Mouse (Mus musculus) neural tube, embryonic 13.5 days (tissue): ENCODE results near the gene Itga9. TPM values are rescaled to one million over a fixed set of nuclear protein-coding genes. Genes with fewer than 3 reads are reported as not detected.

Experiments
- ATAC-seq: fragments of 200-750 bp; cut with Nextera tagmentation; 2 replicates; pipeline ENCODE4 v1.8.0; 2017; ENCODE audit warnings: low read depth, mild to moderate bottlenecking, moderate TSS enrichment, moderate library complexity
- H3K27ac ChIP-seq: fragments of 300-500 bp; sonication (generic); replicated peaks from 2 replicates; pipeline ENCODE4 v1.5.1; 2015; ENCODE audit warnings: moderate library complexity, mild to moderate bottlenecking, inconsistent platforms
- H3K27me3 ChIP-seq: fragments of 300-500 bp; sonication (generic); 2 replicates; pipeline ENCODE4 v1.6.1; 2015; ENCODE audit warnings: mild to moderate bottlenecking, inconsistent platforms
- H3K36me3 ChIP-seq: fragments of 300-500 bp; sonication (generic); 2 replicates; pipeline ENCODE4 v1.6.1; 2015; ENCODE audit warnings: mild to moderate bottlenecking, inconsistent platforms
- H3K4me1 ChIP-seq: fragments of 300-500 bp; sonication (generic); replicated peaks from 2 replicates; pipeline ENCODE4 v1.6.1; 2015; ENCODE audit warnings: inconsistent platforms
- H3K4me2 ChIP-seq: fragments of 300-500 bp; sonication (generic); 2 replicates; pipeline ENCODE4 v1.6.1; 2015; ENCODE audit warnings: inconsistent platforms, mild to moderate bottlenecking, moderate library complexity
- H3K4me3 ChIP-seq: fragments of 300-500 bp; sonication (generic); 2 replicates; pipeline ENCODE4 v1.5.1; 2015; ENCODE audit warnings: mild to moderate bottlenecking, inconsistent platforms
- H3K9ac ChIP-seq: fragments of 300-500 bp; sonication (generic); 2 replicates; pipeline ENCODE4 v1.6.1; 2015; ENCODE audit warnings: moderate library complexity, mild to moderate bottlenecking, inconsistent platforms
- H3K9me3 ChIP-seq: fragments of 300-500 bp; sonication (generic); 2 replicates; pipeline ENCODE4 v1.6.1; 2016; ENCODE audit warnings: inconsistent platforms
- WGBS: fragments of 180-500 bp; shearing (Covaris S2); methylation state at CpG from one replicate; pipeline ENCODE4 v1.1.7; 2015; 5-methylcytosine and 5-hydroxymethylcytosine counted together
- polyA plus RNA-seq: library from polyadenylated mRNA; unstranded; fragments of >200 nt; fragmentation: Nextera tagmentation; extraction: Ambion mirVana; gene quantifications from 2 replicates; pipeline ENCODE4 v1.2.1, GENCODE M21; 2015

Itga9 gene
- polyA plus RNA-seq, 1 experiment from 2014 or later, result 3.5 TPM

DNA sequence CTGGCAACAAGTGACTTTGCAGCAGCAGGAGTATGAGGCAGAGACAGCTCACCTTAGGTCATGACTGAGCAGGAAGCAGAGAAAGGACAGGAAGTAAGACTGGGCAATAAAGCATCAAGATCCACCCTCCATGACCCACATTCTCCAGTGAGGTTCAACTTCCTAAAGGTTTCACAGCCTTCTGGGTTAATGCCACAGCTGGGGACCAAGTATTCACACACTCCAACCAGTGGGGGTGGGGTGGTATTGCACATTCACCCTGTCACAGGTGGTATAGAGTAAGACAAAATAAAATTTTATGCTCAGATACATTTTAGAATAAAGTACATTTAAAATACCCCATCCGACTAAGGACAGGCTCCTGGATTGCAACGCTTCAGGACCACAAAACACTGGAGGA, 112.0 kb downstream of the Itga9 start:
- Histone ChIP-seq H3K4me2 (no peak overlapping the region), H3K4me1 (no peaks in the 10 kb centered on the region), H3K4me3 (no peak overlapping the region), H3K27ac (no peak overlapping the region), H3K9me3 (no peaks in the 10 kb centered on the region), H3K27me3 (no peaks in the 10 kb centered on the region), H3K36me3 (no peaks in the 10 kb centered on the region), H3K9ac (no peak overlapping the region)
- no peak for ATAC-seq
- 87% methylated on average over 2 of the region's 2 CpGs for WGBS

DNA sequence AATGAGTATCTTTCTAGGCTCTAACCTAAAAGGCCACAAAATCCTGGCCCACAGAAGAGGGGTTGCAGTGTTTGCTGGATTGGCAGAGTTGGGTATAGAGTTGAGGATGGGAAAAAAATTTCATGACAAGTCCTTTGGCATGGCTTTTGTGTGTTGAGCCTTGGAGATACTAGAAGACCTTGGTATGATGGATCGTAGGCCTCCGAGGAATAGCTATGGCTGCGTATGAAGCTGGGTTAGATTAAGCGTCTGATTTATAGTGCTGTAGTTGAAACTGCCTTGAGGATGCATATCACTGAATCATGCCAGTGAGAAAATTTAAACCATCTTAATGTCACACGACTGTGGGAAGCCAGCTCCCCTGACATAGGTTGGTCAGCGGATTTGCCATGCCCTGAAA, 114.6 kb downstream of the Itga9 start:
- H3K27ac ChIP-seq, result no peak overlapping the region
- no peaks in the 10 kb centered on the region for H3K9me3 ChIP-seq
- no peaks in the 10 kb centered on the region for H3K27me3 ChIP-seq
- no peak overlapping the region for H3K4me2 ChIP-seq
- no peak overlapping the region for H3K4me3 ChIP-seq
- no peak for ATAC-seq
- no peaks in the 10 kb centered on the region for H3K4me1 ChIP-seq
- WGBS, result 91% methylated on average over 6 of the region's 6 CpGs
- no peak overlapping the region for H3K9ac ChIP-seq
- no peaks in the 10 kb centered on the region for H3K36me3 ChIP-seq

DNA sequence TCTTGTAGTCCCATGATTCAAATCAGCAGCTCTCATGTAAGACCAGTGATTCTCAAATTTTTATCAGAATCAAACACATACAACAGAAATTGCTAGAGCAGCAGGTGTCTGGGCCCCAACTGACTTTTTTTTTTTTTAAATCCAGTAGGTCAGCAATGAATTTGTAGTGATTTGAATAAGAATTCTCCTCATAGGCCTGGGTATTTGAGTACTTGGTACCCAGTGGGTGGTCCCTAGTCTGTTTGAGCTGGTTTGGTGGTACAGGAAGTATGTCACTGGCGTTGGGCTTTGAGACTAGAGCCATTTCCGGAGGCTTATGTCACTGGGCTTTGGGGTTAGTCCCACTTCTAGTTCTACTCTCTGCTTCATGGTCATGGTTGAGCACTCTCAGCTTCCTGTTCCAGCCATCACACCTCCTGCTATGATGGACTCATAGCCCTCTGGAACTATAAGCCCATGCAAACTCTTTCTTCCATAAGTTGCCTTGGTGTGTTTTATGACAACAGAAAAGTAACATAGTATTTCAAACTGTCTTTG, 116.4 kb downstream of the Itga9 start:
- no peaks in the 10 kb centered on the region for H3K27me3 ChIP-seq
- no peaks in the 10 kb centered on the region for H3K9me3 ChIP-seq
- no peak overlapping the region for H3K27ac ChIP-seq
- H3K4me1 ChIP-seq, result no peaks in the 10 kb centered on the region
- no peak overlapping the region for H3K9ac ChIP-seq
- 94% methylated on average over 2 of the region's 2 CpGs for WGBS
- ATAC-seq, result no peak
- no peak overlapping the region for H3K4me3 ChIP-seq
- H3K4me2 ChIP-seq, result no peak overlapping the region
- no peaks in the 10 kb centered on the region for H3K36me3 ChIP-seq

DNA sequence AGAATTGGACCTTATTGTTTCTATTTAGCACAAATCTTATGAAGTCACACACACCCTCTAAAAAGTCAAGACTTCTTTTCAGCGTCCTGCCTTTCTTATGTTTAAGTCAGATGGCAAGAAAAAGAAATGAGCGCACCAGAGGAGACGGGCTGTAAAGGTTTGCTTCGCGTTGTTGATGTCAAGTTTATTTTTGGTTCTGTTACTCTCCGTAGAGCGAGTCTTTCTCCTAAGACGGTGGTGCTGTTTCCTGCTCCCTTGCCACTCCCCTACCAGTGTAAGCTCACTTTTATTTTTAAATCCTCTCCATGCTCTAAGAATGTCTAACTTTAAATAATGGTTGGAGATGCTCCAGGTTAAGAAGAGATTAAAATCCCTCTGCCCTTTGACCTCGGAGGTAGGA, 118.6 kb downstream of the Itga9 start:
- Histone ChIP-seq H3K4me2 (no peak overlapping the region), H3K9ac (no peak overlapping the region), H3K27ac (no peak overlapping the region), H3K4me3 (no peak overlapping the region), H3K4me1 (no peaks in the 10 kb centered on the region), H3K9me3 (no peaks in the 10 kb centered on the region), H3K36me3 (no peaks in the 10 kb centered on the region), H3K27me3 (no peaks in the 10 kb centered on the region)
- 83% methylated on average over 9 of the region's 9 CpGs for WGBS
- ATAC-seq, result no peak

- Histone ChIP-seq H3K9ac (no peak overlapping the region), H3K36me3 (no peaks in the 10 kb centered on the region), H3K4me1 (peaks cover 8% of the 10 kb centered on the region; the same call in 1 of the 2 replicates), H3K4me3 (no peak overlapping the region), H3K27ac (no peak overlapping the region), H3K9me3 (no peaks in the 10 kb centered on the region), H3K27me3 (no peaks in the 10 kb centered on the region), H3K4me2 (no peak overlapping the region)
- ATAC-seq, result no peak
- WGBS, result 95% methylated on average over 4 of the region's 4 CpGs
Measured at GRCm38 (mm10) chr9:118726550-118726949, 120.1 kb downstream of the Itga9 start.

DNA sequence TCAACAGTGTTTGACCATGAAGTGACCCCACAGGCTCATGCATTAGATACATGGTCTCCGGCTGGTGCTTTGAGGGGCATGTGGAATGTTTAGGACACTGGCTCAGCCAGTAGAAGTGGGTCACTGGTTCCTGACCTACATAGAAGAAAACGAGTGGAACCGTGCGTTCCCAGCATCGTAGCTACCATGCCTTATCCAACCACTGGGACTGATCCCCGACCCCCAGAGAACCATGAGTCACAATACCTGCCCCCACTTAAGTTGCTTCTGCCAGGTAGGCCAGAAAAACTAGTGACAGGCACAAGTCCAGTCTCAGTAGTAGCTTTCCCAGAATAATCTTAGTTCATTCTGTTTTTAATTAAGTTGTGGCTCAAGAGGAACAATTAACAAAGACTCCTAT, 121.8 kb downstream of the Itga9 start:
- Histone ChIP-seq H3K4me2 (no peak overlapping the region), H3K4me3 (no peak overlapping the region), H3K9ac (no peak overlapping the region), H3K27me3 (no peaks in the 10 kb centered on the region), H3K9me3 (no peaks in the 10 kb centered on the region), H3K4me1 (peaks cover 8% of the 10 kb centered on the region; the same call in 1 of the 2 replicates), H3K36me3 (no peaks in the 10 kb centered on the region), H3K27ac (no peak overlapping the region)
- 82% methylated on average over 6 of the region's 6 CpGs for WGBS
- ATAC-seq, result no peak

DNA sequence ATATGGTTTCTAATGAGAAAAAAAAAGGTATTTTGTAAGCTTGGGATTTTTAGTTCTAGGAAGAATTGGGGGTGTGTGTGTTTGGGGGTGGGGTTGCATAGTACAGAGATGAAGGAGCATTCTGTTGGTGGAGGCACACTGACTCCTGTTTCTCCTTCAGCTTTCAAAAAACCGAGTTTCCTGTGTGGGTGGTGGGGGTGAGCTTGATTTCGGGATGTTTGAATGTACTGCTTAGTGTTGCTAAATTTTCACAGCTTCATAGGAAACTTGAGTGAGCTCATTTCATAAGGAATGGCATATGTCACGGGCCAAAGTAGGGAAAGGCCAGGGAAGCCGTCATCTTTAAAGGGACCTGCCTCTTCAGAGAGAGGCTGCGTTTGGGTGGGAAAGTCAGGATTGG, 122.5 kb downstream of the Itga9 start:
- Histone ChIP-seq H3K9ac (no peak overlapping the region), H3K4me1 (peaks cover 8% of the 10 kb centered on the region; the same call in 1 of the 2 replicates), H3K9me3 (no peaks in the 10 kb centered on the region), H3K27me3 (no peaks in the 10 kb centered on the region), H3K36me3 (no peaks in the 10 kb centered on the region), H3K4me2 (no peak overlapping the region), H3K27ac (no peak overlapping the region), H3K4me3 (no peak overlapping the region)
- WGBS, result 77% methylated on average over 5 of the region's 5 CpGs
- no peak for ATAC-seq

- Histone ChIP-seq H3K27me3 (no peaks in the 10 kb centered on the region), H3K4me2 (no peak overlapping the region), H3K4me3 (no peak overlapping the region), H3K4me1 (peaks cover 8% of the 10 kb centered on the region; the same call in 1 of the 2 replicates), H3K27ac (no peak overlapping the region), H3K36me3 (no peaks in the 10 kb centered on the region), H3K9me3 (no peaks in the 10 kb centered on the region), H3K9ac (no peak overlapping the region)
- 74% methylated on average over 8 of the region's 8 CpGs for WGBS
- no peak for ATAC-seq
Measured at GRCm38 (mm10) chr9:118730172-118730571, 123.7 kb downstream of the Itga9 start.

GRCm38 (mm10) chr9:118730871-118731390, 124.4 kb downstream of the Itga9 start:
- no peak overlapping the region for H3K4me3 ChIP-seq
- no peak overlapping the region for H3K9ac ChIP-seq
- no peaks in the 10 kb centered on the region for H3K9me3 ChIP-seq
- H3K36me3 ChIP-seq, result no peaks in the 10 kb centered on the region
- no peak overlapping the region for H3K27ac ChIP-seq
- WGBS, result 54% methylated on average over 5 of the region's 5 CpGs
- no peak for ATAC-seq
- no peaks in the 10 kb centered on the region for H3K27me3 ChIP-seq
- H3K4me2 ChIP-seq, result no peak overlapping the region
- peaks cover 8% of the 10 kb centered on the region; the same call in 1 of the 2 replicates for H3K4me1 ChIP-seq

DNA sequence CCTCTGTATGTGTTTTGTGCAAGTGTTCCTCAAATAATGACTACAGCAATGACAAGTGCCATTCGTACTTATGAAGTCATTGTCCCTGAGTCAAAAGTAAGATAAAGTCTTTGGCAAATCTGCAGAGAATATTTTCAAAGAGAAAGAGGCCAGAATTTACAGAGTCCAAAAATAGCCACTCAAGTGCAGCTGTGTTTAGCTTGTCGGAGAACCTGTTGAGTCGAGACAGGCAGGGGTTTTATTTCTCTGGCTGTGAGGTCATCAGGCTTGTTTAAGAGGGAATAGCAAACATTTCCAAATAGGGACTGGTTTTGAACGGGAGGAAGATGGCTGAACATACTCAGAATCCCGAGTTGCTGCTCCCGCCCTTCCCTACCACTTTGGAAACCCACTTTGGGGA, 125.2 kb downstream of the Itga9 start:
- Histone ChIP-seq H3K9me3 (no peaks in the 10 kb centered on the region), H3K27me3 (no peaks in the 10 kb centered on the region), H3K4me3 (no peak overlapping the region), H3K4me1 (peaks cover 8% of the 10 kb centered on the region; the same call in 1 of the 2 replicates), H3K27ac (no peak overlapping the region), H3K36me3 (no peaks in the 10 kb centered on the region), H3K9ac (no peak overlapping the region), H3K4me2 (no peak overlapping the region)
- 77% methylated on average over 6 of the region's 6 CpGs for WGBS
- ATAC-seq, result no peak

DNA sequence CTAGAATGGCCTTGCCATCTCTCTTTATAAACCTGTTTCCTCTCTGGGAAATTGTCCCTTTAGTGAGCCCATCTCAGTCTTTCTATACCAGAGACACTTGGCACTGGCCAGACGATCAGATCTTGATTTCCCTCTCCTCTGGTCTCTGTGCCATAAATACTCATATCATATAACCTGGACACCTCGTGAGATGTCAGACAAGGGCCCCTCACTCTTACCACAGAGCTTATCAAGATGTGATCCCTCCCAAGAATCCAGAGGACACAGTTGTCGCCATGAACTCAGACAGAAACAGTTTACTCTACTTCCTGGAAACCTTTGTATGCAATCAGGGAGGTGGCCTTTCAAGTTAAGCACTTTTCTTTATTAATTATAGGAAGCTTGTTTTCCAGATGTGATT, 127.1 kb downstream of the Itga9 start:
- H3K9ac ChIP-seq, result no peak overlapping the region
- 78% methylated on average over 3 of the region's 3 CpGs for WGBS
- H3K27me3 ChIP-seq, result no peaks in the 10 kb centered on the region
- no peak overlapping the region for H3K27ac ChIP-seq
- H3K36me3 ChIP-seq, result no peaks in the 10 kb centered on the region
- H3K4me3 ChIP-seq, result no peak overlapping the region
- H3K9me3 ChIP-seq, result no peaks in the 10 kb centered on the region
- no peak overlapping the region for H3K4me2 ChIP-seq
- no peak for ATAC-seq
- peaks cover 8% of the 10 kb centered on the region; the same call in 1 of the 2 replicates for H3K4me1 ChIP-seq

DNA sequence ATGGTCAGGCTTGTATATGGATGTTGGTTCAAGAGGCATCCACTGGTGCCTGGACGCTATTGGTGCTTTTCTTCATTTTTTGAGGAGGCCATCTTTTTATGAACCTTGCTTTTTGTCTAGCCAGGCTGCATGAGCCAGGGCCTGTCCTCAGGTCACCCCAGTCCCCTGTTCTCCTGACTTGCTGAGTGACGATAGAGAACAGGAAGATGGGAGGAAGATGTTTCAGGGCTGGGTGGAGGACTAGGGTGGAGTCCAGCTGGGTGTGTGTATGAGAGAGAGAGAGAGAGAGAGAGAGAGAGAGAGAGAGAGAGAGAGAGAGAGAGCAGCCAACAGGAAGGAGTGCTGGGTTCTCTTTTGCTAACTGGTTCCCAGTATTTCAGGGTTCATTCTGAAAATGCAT, 130.6 kb downstream of the Itga9 start:
- Histone ChIP-seq H3K9ac (no peak overlapping the region), H3K36me3 (no peaks in the 10 kb centered on the region), H3K4me1 (no peaks in the 10 kb centered on the region; the same call in 1 of the 2 replicates), H3K4me3 (no peak overlapping the region), H3K9me3 (no peaks in the 10 kb centered on the region), H3K4me2 (no peak overlapping the region), H3K27ac (no peak overlapping the region), H3K27me3 (no peaks in the 10 kb centered on the region)
- 96% methylated on average over 2 of the region's 2 CpGs for WGBS
- ATAC-seq, result no peak

DNA sequence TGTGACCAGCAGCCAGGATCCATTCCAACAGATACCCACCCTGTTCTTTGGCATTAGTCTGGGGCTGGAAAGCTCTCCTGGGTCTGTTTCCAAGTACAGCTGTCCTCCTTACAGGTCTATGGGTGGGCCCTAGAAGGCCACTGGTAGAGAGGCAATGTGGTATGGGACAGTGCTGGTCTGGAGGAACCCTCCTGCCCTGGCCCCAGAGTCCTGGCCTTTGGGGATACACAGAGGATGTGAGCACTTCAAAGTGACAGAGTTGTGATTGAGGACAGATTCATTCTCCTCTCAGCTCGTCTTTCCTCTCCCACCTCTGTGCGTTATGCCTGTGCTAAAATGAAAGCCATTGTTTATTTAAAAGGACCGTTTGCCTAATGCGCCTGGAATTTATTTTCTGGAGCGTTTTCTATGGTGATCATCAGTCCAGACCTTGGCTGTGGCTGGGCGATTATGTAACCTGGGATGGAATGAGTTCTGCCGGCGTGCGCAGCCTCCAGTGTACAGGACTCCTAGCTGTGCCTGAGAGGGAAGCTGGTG, 131.2 kb downstream of the Itga9 start:
- H3K4me1 ChIP-seq, result no peaks in the 10 kb centered on the region; the same call in 1 of the 2 replicates
- H3K9me3 ChIP-seq, result no peaks in the 10 kb centered on the region
- H3K27ac ChIP-seq, result no peak overlapping the region
- no peak overlapping the region for H3K4me2 ChIP-seq
- ATAC-seq, result no peak
- H3K9ac ChIP-seq, result no peak overlapping the region
- no peak overlapping the region for H3K4me3 ChIP-seq
- WGBS, result 70% methylated on average over 9 of the region's 9 CpGs
- H3K36me3 ChIP-seq, result no peaks in the 10 kb centered on the region
- no peaks in the 10 kb centered on the region for H3K27me3 ChIP-seq
